Mouse (Mus musculus) CD4-positive naive resting alpha-beta T cell, adult 57 days (primary cell): ENCODE data around the gene 0610010F05Rik. TPM values are rescaled to one million over a fixed set of nuclear protein-coding genes. Genes with fewer than 3 reads are reported as not detected.

Source experiments
- total RNA-seq: library from RNA; stranded (reverse); gene quantifications from one replicate; pipeline ENCODE4 v1.2.4, GENCODE M21; 2023

The 0610010F05Rik gene
- 3.9 TPM for total RNA-seq

GRCm38 (mm10) chr11:23632945-23633878 lies at the start of gene 0610010F05Rik:
Gene 0610010F05Rik (minus strand): TSS chr11:23633639.

GRCm38 (mm10) chr11:23665798-23666501 lies 32.5 kb upstream of the 0610010F05Rik start, which contains the start of gene Pex13:
Gene Pex13 (minus strand): TSS chr11:23665959.

GRCm38 (mm10) chr11:23665311-23665786 lies 31.9 kb upstream of the 0610010F05Rik start, which contains the start of gene Pus10:
Gene Pus10 (plus strand): TSS chr11:23665674.

GRCm38 (mm10) chr11:23520473-23521205 lies 112.8 kb downstream of the 0610010F05Rik start, which contains the start of gene 1700093K21Rik:
Gene 1700093K21Rik (minus strand): TSS chr11:23521155.

Other genes starting within 250 kb of the 0610010F05Rik start
- gene Ahsa2, start 135.6 kb downstream of the 0610010F05Rik start, total RNA-seq: 51.6 TPM
- not detected for gene 1700093K21Rik, start 112.5 kb downstream of the 0610010F05Rik start, total RNA-seq
- 17.1 TPM for gene Pus10, start 32.0 kb upstream of the 0610010F05Rik start, total RNA-seq
- 13.0 TPM for gene Pex13, start 32.3 kb upstream of the 0610010F05Rik start, total RNA-seq
- gene Rel, start 137.3 kb upstream of the 0610010F05Rik start, total RNA-seq: 56.8 TPM